Mouse (Mus musculus) forebrain, postnatal 0 days (tissue): ENCODE data around the gene Nectin2. TPM values are rescaled to one million over a fixed set of nuclear protein-coding genes. Genes with fewer than 3 reads are reported as not detected.

Experiments
- ATAC-seq: fragments of 200-750 bp; cut with Nextera tagmentation; 2 replicates; pipeline ENCODE4 v1.8.0; 2017; ENCODE audit warnings: mild to moderate bottlenecking, moderate library complexity
- DNase-seq: peaks from one replicate; pipeline ENCODE4 v3.0.0-alpha.2; 2015
- H3K27ac ChIP-seq: fragments of 300-500 bp; sonication (generic); 2 replicates; pipeline ENCODE4 v1.5.1; 2014; ENCODE audit warnings: low read depth, mild to moderate bottlenecking, antibody characterized with exemption, low read length, moderate library complexity, mixed read lengths
- H3K27me3 ChIP-seq: fragments of 300-500 bp; sonication (generic); 2 replicates; pipeline ENCODE4 v1.6.1; 2014; ENCODE audit warnings: mild to moderate bottlenecking, low read length, mixed read lengths; ENCODE audit not compliant: insufficient read depth
- H3K36me3 ChIP-seq: fragments of 300-500 bp; sonication (generic); 2 replicates; pipeline ENCODE4 v1.6.1; 2014; ENCODE audit warnings: mild to moderate bottlenecking, moderate library complexity; ENCODE audit not compliant: insufficient read depth
- H3K4me1 ChIP-seq: fragments of 300-500 bp; sonication (generic); 2 replicates; pipeline ENCODE4 v1.6.1; 2014; ENCODE audit warnings: antibody characterized with exemption; ENCODE audit not compliant: insufficient read depth
- H3K4me2 ChIP-seq: fragments of 300-500 bp; sonication (generic); 2 replicates; pipeline ENCODE4 v1.6.1; 2014; ENCODE audit warnings: low read depth, mild to moderate bottlenecking, moderate library complexity
- H3K4me3 ChIP-seq: fragments of 300-500 bp; sonication (generic); 2 replicates; pipeline ENCODE4 v1.5.1; 2014; ENCODE audit warnings: low read depth, low read length, mixed read lengths
- H3K9ac ChIP-seq: fragments of 300-500 bp; sonication (generic); 2 replicates; pipeline ENCODE4 v1.6.1; 2014; ENCODE audit warnings: mild to moderate bottlenecking
- H3K9me3 ChIP-seq: fragments of 300-500 bp; sonication (generic); 2 replicates; pipeline ENCODE4 v1.6.1; 2016; ENCODE audit warnings: low read length
- CTCF ChIP-seq: sonication (generic); IDR thresholded peaks from 2 replicates; pipeline ENCODE4 v1.5.1; 2016; ENCODE audit warnings: antibody characterized with exemption, control low read depth, low read depth
- WGBS: fragments of 180-500 bp; shearing (Covaris S2); extraction: QIAGEN DNeasy Blood & Tissue Kit; methylation state at CpG from one replicate; pipeline ENCODE4 v1.1.7; 2014; 5-methylcytosine and 5-hydroxymethylcytosine counted together
- polyA plus RNA-seq: library from polyadenylated mRNA; unstranded; fragments of >200 nt; fragmentation: Nextera tagmentation; extraction: Ambion mirVana; gene quantifications from 2 replicates; pipeline ENCODE4 v1.2.1, GENCODE M21; 2015
- total RNA-seq: library from RNA; depleted of rRNA; stranded (reverse); fragments of >200 nt; gene quantifications from 2 replicates; pipeline ENCODE4 v1.2.3, GENCODE M21; 2014

The Nectin2 gene
- total and polyA plus RNA-seq, 2 experiments from 2014 or later = 44.7 to 48.7 TPM

- 79% methylated on average over 23 of the region's 24 CpGs for WGBS
Measured at GRCm38 (mm10) chr7:19755851-19756786, 5.8 kb upstream of the Nectin2 start.

DNA sequence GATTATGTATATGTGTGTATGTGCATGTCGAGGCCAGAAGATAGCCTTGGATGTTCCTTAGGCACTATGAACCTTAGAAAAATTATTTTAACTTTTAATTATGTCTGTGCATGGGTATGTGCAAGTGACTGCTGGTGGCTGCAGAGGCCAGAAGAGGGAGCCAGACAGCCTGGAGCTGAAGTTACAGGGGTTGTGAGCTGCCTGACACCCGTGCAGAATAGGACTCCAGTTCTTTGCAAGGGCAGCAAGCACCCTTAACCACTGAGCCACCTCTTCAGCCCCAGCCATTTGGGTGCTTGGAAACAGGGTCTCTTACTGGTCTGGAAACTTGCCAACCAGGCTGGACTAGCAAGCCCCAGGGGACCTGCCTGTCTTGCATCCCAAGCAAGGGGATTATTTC lies 4.7 kb upstream of the Nectin2 start:
- no peaks in the 10 kb centered on the region; the same call in 1 of the 2 replicates for H3K36me3 ChIP-seq
- WGBS = 83% methylated on average over 2 of the region's 2 CpGs

More at GRCm38 (mm10) chr7:19755851-19756786, 5.8 kb upstream of the Nectin2 start:
- TF ChIP-seq CTCF = no peak
- Histone ChIP-seq H3K4me3 (no peak overlapping the region), H3K9me3 (no peaks in the 10 kb centered on the region), H3K9ac (no peak overlapping the region), H3K27ac (no peak overlapping the region), H3K4me1 (no peaks in the 10 kb centered on the region), H3K27me3 (no peaks in the 10 kb centered on the region), H3K4me2 (no peak overlapping the region), H3K36me3 (no peaks in the 10 kb centered on the region; the same call in 1 of the 2 replicates)
- ATAC-seq (peak; percentile 8; the same call in 1 of the 2 replicates), DNase-seq (no peak)

DNA sequence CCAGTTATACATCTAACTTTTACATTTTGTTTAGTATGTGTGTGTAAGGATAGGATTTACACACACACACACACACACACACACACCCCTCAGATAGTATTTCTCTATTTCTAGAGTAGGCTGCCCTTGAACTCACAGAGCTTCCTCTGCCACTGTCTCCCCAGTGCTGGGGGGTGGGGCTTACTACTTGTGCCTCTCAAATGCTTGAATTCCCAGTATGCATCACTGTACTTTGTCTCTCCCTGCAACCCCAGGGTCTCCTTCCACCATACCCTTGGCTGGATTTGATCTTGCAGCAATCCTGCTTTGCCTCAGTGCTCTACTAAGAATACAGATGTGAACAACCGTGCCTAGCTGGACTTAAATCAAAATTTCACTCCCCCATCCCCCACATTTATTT lies 3.8 kb upstream of the Nectin2 start:
- no peak overlapping the region for H3K27ac ChIP-seq
- DNase-seq = no peak
- H3K4me3 ChIP-seq = no peak overlapping the region
- ATAC-seq = no peak
- no peaks in the 10 kb centered on the region for H3K9me3 ChIP-seq
- no peak for TF ChIP-seq CTCF
- no peak overlapping the region for H3K9ac ChIP-seq
- no peaks in the 10 kb centered on the region; the same call in 1 of the 2 replicates for H3K36me3 ChIP-seq
- H3K4me1 ChIP-seq = peaks cover 4% of the 10 kb centered on the region; the same call in 1 of the 2 replicates
- no peak overlapping the region for H3K4me2 ChIP-seq
- WGBS = 78% methylated on average over 1 of the region's 1 CpGs
- H3K27me3 ChIP-seq = no peaks in the 10 kb centered on the region

More for the DNA sequence above, 4.7 kb upstream of the Nectin2 start:
- no peak for ATAC-seq
- Histone ChIP-seq H3K4me1 (peaks cover 4% of the 10 kb centered on the region; the same call in 1 of the 2 replicates), H3K4me3 (no peak overlapping the region), H3K4me2 (no peak overlapping the region), H3K27me3 (no peaks in the 10 kb centered on the region), H3K27ac (no peak overlapping the region), H3K9me3 (no peaks in the 10 kb centered on the region), H3K9ac (no peak overlapping the region)
- no peak for DNase-seq
- TF ChIP-seq CTCF = no peak

GRCm38 (mm10) chr7:19753587-19753986 lies 3.3 kb upstream of the Nectin2 start:
- 81% methylated on average over 7 of the region's 7 CpGs for WGBS
- no peak for TF ChIP-seq CTCF
- Histone ChIP-seq H3K4me2 (no peak overlapping the region), H3K4me1 (peaks cover 5% of the 10 kb centered on the region; the same call in 1 of the 2 replicates), H3K4me3 (no peak overlapping the region), H3K36me3 (no peaks in the 10 kb centered on the region), H3K27ac (no peak overlapping the region), H3K9ac (no peak overlapping the region), H3K9me3 (no peaks in the 10 kb centered on the region), H3K27me3 (no peaks in the 10 kb centered on the region)
- DNase-seq = no peak
- no peak for ATAC-seq

DNA sequence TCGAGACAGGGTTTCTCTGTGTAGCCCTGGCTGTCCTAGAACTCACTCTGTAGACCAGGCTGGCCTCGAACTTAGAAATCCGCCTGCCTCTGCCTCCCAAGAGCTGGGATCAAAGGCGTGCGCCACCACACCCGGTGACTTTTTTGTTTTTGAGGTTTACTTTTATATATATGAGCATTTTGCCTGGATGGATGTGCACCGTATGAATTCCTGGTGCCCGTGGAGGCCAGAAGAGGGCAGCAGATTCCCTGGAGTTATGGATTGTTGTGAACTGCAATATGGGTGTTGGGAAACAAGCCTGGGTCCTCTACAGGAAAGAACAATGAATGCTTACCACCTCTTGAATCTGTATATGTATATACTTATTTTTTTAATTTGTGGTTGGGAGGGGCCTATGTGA lies 2.4 kb upstream of the Nectin2 start:
- no peak overlapping the region for H3K4me2 ChIP-seq
- H3K4me3 ChIP-seq = no peak overlapping the region
- no peak overlapping the region for H3K27ac ChIP-seq
- no peak overlapping the region for H3K9ac ChIP-seq
- H3K4me1 ChIP-seq = peaks cover 14% of the 10 kb centered on the region
- DNase-seq (no peak), ATAC-seq (no peak)
- H3K9me3 ChIP-seq = no peaks in the 10 kb centered on the region
- TF ChIP-seq CTCF = peak; percentile 36; the same call in 1 of the 2 replicates
- no peaks in the 10 kb centered on the region for H3K27me3 ChIP-seq
- no peaks in the 10 kb centered on the region for H3K36me3 ChIP-seq
- WGBS = 70% methylated on average over 8 of the region's 8 CpGs

DNA sequence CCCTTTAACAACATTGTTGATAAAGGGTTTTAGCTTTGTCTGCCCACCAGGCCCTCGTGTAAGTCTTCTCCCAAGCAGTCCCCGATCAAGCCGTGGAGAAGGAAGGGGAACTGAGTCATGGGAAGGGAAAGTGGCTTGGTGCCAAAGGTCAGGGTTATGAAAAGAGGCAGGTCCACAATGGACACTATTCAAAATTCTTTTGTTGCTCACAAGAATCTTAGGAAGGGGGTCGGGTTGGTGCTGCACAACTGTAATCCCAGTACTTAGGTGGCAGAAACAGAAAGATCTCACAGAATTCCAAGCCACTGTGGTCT lies 744 bp upstream of the Nectin2 start:
- no peak for DNase-seq
- ATAC-seq = no peak
- Histone ChIP-seq H3K4me2 (no peak overlapping the region), H3K36me3 (no peaks in the 10 kb centered on the region), H3K27ac (no peak overlapping the region), H3K4me3 (no peak overlapping the region), H3K27me3 (no peaks in the 10 kb centered on the region), H3K9me3 (no peaks in the 10 kb centered on the region), H3K4me1 (peaks cover 21% of the 10 kb centered on the region), H3K9ac (no peak overlapping the region; the same call in 1 of the 2 replicates)
- no peak for TF ChIP-seq CTCF
- 57% methylated on average over 4 of the region's 4 CpGs for WGBS
